Mouse (Mus musculus) ovary, postnatal 36 days (tissue): Measurements from ENCODE around the gene Sync.

Experiments used
- DNase-seq: peaks from one replicate; pipeline ENCODE4 v3.0.0; 2022; ENCODE audit warnings: low spot score, mixed read lengths

Gene Sync

GRCm38 (mm10) chr4:129307936-129308335 lies 20.5 kb downstream of the Sync start:
- DNase-seq: no peak

DNA sequence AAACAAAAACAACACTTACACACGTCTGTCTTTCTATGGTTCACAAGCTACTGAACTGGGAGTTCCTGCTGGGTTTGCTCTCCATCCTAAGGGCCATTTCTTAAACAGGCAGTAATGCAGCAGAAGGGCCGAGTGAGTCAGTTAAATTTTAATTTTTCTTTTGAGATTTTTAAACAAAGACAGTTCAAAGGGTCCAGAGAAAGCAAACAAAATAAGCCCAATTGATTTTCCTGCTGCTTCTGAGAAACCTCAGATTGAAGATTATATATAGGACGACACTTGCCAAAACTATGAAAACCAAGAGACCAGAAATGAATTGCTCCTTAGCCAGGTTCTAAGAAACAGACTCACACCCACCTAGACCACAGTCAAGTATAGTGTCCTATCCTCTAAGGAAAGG lies 26.5 kb downstream of the Sync start:
- DNase-seq: no peak

GRCm38 (mm10) chr4:129320876-129321275 lies 33.5 kb downstream of the Sync start:
- DNase-seq: no peak

DNA sequence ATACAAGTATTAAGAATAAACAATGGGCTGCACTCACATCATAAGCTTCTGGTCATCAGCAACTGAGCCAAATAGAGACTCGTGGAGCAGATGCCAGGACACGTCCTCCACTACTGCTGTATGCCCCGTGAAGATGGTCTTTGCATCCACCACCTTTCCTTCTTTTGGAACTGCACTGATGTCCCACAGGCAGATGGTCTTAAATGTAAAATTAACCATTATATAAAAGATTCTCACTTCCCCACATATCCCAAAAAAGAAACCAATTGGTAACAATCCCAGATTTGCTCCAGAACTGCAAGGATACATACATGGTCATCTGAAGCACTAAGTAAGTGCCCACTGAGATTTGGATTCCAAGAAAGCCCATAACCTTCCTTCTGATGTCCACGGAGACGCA lies 34.6 kb downstream of the Sync start:
- DNase-seq: no peak

GRCm38 (mm10) chr4:129323491-129323890 lies 36.1 kb downstream of the Sync start:
- DNase-seq: no peak

DNA sequence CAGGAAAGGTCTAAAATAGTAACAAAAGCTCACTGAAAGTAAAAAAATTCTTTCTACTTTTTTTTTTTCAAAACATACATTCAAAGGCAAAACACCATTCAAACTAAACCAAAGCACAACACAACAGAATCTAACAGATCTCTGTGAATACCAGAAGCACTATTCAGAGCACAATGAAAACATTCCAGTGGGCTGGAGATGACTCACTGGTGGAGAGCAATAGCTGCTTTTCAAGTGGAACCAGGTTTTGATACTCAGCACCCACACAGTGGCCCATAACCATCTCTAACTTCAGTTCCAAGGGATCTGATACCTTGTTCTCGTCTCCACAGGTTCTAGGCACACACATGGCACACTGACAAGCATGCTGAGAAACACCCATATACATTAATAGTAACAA lies 37.3 kb downstream of the Sync start:
- DNase-seq: no peak

DNA sequence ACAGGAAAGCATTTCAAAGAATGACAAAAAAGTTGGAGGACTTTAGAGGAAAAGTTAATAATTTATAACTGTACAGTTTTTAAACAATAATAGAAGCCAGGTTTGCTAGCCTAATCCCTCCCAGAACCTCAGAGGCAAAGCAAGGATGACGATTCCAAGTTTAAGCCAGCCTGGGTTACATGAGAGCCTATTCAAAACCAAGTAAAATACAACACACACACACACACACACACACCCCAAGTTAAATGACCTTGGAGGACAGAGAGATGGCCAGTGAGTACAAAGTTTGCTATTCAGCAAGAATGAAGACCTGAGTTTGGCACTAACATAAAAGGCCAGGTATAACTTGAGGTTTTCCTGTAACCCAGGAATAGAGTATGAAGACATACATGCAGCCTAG lies 38.8 kb downstream of the Sync start:
- DNase-seq: no peak

DNA sequence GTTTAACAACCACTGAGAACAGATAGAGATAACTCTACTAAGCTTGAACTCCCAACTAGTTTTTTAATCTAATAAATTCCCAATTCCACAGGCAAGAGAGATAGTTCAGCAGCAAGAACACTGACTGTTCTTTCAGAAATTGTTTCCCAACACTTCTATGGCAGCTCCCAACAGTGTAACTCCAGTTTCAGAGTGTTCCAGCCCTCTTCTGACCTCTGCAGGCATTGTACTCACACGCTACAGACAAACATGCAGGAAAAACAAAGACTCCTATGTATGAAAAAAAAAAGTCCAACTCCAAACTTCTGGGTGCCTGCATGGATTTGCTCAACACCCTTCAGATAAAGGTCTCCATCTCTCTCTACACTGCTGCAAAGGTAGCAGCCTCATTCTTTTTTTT lies 45.4 kb downstream of the Sync start:
- DNase-seq: no peak

GRCm38 (mm10) chr4:129334677-129335215 lies 47.3 kb downstream of the Sync start:
- no peak for DNase-seq

DNA sequence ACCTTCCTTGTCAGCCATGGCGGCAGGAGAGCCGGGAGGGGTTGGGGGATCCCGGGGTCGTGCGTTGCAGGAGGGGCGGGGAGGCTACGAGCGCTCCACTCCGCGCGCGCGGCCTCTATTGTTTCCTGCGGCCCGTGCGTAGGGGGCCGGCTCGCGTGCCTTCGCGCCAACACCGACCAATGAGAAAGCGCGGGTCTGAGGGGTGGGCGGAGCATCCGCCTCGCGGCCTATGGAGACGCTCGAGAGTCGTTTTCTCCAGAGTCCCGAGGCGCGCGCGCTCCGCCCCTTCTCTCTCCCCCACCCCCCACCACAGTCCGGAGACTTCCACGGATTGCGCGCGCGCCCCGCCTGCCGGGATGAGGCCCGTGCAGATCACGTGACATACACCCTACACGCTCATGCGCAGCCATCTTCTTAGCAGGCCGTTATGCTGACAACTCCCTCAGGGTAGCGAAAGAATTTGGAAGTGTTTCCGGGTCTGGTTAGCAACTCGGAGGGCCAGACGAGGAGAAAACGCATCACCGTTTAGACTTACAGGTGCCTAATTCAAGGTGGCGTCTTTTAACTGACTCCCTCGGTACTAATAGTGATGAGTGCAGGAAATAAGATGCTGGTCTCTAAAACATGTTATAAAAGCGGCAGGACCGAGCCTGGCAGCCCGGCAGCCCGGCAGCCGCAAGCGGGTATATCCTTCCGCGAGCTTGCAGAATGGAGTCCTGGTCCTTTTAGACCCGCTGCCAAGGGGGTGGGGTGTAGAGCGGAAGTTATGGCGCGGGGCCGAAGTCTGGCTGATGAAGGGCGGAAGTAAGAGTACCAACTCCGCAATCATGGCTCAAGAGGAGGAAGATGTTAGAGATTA lies 48.0 kb downstream of the Sync start, which contains the start of the genes Rbbp4 and Zbtb8os:
TSS of gene Rbbp4 (minus strand) at position 155 of the 859 bp plus-strand sequence.
TSS of gene Zbtb8os (plus strand) at position 480 of the 859 bp plus-strand sequence.
- DNase-seq: peak; percentile 97

DNA sequence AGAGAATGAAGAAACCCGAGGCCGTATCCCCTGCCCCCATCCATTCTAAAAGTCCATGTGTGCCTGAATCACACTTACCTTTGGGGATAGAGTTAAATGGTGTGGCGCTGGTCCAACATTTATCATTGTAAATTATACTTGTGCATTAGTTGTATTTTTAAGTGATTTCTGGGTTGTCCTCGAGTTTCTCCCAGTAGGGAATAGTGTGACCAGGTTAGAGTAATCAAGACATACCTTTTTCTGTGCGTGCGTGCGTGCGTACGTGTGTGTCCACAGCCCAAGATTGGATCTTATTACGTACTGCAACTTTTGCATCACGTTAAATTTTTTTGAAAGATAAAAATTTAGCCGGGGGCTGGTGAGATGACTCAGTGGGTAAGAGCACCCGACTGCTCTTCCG lies 48.9 kb downstream of the Sync start:
- DNase-seq: no peak

GRCm38 (mm10) chr4:129339743-129340142 lies 52.3 kb downstream of the Sync start:
- no peak for DNase-seq

DNA sequence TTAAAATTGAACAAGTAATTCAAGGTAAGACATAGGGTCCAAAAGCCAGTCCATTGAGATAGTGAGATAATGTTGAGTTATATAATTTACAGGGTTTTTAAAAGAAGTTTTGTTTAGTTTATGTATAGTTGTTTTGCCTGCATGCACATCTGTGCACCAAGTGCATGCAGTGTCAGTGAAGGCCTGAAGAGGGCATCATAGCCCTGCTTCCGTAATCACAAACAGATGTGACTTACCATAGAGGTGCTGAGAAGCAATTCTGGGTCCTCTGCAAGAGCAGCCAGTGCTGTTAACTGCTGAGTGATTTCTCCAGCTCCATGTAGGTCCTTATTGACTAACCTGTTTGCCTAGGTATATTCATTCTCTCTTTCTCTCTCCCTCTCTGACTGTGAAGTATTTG lies 54.5 kb downstream of the Sync start:
- DNase-seq: no peak

DNA sequence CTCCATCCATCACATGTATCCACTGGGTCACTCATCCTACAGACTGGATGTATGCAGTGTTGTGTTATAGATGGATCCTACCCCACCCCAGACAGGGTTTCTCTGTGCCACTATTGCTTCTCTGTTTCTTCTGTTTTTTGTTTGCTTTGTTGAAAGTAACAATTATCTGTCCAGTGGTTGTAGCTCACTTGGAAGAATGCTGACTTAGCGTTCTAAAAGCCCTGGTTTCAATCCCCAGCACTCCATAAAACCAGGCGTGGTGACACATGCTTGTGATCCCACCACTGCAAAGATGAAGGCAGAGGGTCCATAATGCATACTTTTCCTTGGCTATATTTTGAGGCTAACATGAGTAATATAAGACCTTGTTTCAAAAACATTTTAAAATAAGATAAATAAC lies 55.3 kb downstream of the Sync start:
- no peak for DNase-seq

DNA sequence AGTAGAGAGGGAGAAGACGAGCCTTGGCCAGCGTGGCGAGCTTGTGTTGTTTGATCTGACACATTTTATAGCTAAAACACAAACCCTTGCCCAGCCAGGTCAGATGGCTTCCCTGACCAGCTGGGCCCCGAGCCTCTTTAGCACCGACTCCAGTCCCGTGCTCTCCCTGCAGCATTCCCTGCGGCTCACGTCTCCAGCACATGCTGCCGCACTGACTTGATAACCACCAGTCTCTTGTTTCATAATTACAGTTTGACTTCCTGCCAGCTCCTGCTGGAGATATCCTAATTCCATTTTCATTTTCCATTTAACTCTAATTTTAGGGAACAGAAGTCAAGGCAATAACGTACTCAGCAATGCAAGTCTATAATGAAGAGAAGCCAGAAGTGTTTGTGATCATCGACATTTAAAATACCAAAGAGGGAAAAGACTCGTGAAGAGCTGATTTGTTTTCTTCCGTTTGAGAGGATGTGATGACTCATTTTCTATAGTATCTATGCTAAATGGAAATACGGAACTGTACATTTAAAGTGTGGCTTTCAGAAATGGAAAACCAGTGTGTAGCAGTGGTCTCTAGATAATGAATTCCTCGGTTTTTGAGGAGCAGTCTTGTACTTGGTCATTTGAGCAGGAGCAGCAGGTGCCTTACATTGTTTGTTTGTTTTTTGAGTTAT lies 59.2 kb downstream of the Sync start:
- no peak for DNase-seq

DNA sequence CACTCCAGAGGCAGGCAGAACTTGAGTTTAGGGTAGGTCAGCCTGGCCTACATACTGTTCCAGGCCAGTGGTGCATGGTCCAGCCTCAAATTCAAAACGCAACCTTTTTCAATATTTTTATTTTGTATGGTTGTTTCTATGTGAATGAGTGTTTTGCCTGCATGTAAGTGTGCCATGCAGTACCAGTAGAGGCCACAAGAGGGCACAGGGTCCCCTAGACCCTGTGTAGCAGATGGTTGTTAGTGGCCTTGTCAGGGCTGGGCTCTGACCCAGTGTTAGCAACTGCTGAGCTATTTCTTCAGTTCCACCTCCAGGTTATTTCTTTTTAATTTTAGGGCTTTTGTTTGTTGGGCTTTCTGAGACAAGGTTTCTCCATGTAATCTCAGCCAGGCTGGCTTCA lies 63.2 kb downstream of the Sync start:
- DNase-seq: peak; percentile 65

- DNase-seq: no peak
Measured at GRCm38 (mm10) chr4:129351111-129351510, 63.7 kb downstream of the Sync start.

DNA sequence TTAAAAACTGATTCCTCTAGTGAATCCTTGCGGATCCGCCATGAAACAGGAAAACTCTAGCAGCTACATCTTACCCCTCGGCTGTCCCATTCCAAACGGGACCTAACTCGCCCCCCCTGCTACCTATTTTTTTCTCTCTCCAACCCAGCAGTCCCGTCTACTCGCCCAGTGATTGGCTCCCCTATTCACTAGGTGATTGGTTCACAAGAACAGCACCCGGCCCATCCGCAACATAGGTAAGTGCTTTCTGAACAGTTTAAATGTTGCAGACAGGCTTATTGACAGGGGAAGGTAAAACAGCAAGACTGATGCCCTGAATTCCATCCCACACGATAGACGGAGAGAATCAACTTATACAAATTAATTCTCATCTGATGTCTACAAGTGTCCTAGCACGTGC lies 65.8 kb downstream of the Sync start:
- no peak for DNase-seq

- DNase-seq: no peak
Measured at GRCm38 (mm10) chr4:129354236-129354635, 66.8 kb downstream of the Sync start.

DNA sequence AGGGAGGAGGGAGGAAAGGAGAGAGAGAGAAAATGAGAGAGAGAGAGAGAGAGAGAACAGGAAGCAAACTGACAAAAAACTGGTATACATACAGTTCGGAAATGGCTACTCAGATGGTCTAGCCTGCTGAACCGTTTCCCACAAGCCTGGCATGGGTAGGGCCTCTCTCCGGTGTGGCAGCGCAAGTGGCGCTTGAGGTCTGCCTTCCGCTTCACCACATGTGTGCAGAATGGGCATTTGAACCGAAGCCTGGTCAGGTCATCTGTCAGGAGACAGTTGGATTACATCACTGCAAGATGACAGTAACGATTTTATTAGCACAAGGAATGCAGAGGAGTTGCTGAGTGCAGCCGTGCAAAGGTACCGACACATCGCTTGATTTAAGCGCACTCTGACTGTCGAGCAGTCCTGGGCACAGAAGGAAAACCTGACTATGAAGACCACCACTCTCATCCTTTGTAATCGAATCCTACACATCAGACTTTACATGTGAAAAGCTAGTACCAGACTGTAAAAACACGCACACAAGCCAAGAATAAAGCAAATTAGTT lies 70.3 kb downstream of the Sync start:
- no peak for DNase-seq
